26 mouse cellular contexts compared by ENCODE assay signal in genomic region chr4:84126400-84126799, GRCm38 (mm10).
"Had no signal": no experiment of that assay in that cellular context is flagged by ENCODE, and none has a peak within 500 bp of the region (broad histone marks: within the 10 kb centered on the region; RNA-seq: fewer than 3 reads in every experiment).

No protein-coding gene starts in this region.

- H3K4me2 ChIP-seq: heart, embryonic 12.5 days; hindbrain, embryonic 12.5 days; hindbrain, embryonic 14.5 days; intestine, embryonic 15.5 days; kidney, embryonic 15.5 days; limb, embryonic 13.5 days; limb, embryonic 15.5 days; liver, embryonic 12.5 days had no signal

- ATAC-seq: hindbrain, embryonic 16.5 days; inflammation-experienced regulatory T-cells, adult 6 months; intestine, embryonic 15.5 days; intestine, postnatal 0 days; liver, embryonic 12.5 days had no signal

- H3K4me1 ChIP-seq: liver, embryonic 12.5 days had no signal

- H3K4me3 ChIP-seq: gastrocnemius, adult 2 months; heart, embryonic 10.5 days; heart, embryonic 12.5 days; hindbrain, embryonic 10.5 days; hindbrain, embryonic 12.5 days; intestine, embryonic 15.5 days; kidney, embryonic 15.5 days; layer of hippocampus, adult 2 months; limb, embryonic 13.5 days; limb, embryonic 15.5 days; liver, embryonic 12.5 days had no signal

- DNase-seq: gastrocnemius, adult 2 months; gastrocnemius, postnatal 10 days; gastrocnemius, postnatal 25 days; heart, adult 18-20 months; heart, postnatal 10 days; heart, postnatal 4 days; kidney, adult 18-20 months; kidney, adult 8-10 months; kidney, postnatal 10 days; kidney, postnatal 25 days; kidney, postnatal 4 days; left cerebral cortex, postnatal 4 days had no signal

- H3K36me3 ChIP-seq: heart, embryonic 10.5 days; heart, embryonic 12.5 days; hindbrain, embryonic 10.5 days; hindbrain, embryonic 12.5 days; intestine, embryonic 15.5 days; kidney, embryonic 15.5 days; limb, embryonic 13.5 days; limb, embryonic 15.5 days; liver, embryonic 12.5 days had no signal

- H3K27me3 ChIP-seq: heart, embryonic 12.5 days; intestine, embryonic 15.5 days; kidney, embryonic 15.5 days; limb, embryonic 15.5 days; liver, embryonic 12.5 days had no signal

- H3K9me3 ChIP-seq: heart, embryonic 10.5 days; heart, embryonic 12.5 days; hindbrain, embryonic 10.5 days; hindbrain, embryonic 12.5 days; intestine, embryonic 15.5 days; kidney, embryonic 15.5 days; limb, embryonic 13.5 days; limb, embryonic 15.5 days; liver, embryonic 12.5 days had no signal

- H3K27ac ChIP-seq: gastrocnemius, adult 2 months; heart, embryonic 10.5 days; hindbrain, embryonic 10.5 days; hindbrain, embryonic 12.5 days; hindbrain, embryonic 14.5 days; intestine, embryonic 15.5 days; layer of hippocampus, adult 2 months; limb, embryonic 13.5 days; limb, embryonic 15.5 days; liver, embryonic 12.5 days had no signal

- H3K9ac ChIP-seq: heart, embryonic 12.5 days; hindbrain, embryonic 12.5 days; hindbrain, embryonic 14.5 days; intestine, embryonic 15.5 days; kidney, embryonic 15.5 days; limb, embryonic 13.5 days; limb, embryonic 15.5 days; liver, embryonic 12.5 days had no signal
